Mouse (Mus musculus): ENCODE measurements around the gene Arhgap33. TPM values are rescaled to one million over a fixed set of nuclear protein-coding genes. Genes with fewer than 3 reads are reported as not detected.
A peak's percentile ranks its signal among the peaks of the same experiment; 100 is the strongest.

The Arhgap33 gene
- polyA plus RNA-seq, 1 experiment from 2014 or later, result 9.7 TPM

- Histone ChIP-seq H3K9me3 (ENCODE audit: control insufficient read depth, low read length) (no peaks in the 10 kb centered on the region), H3K27ac (replicated peaks; ENCODE audit: low read depth, low read length) (no peak overlapping the region), H3K4me1 (ENCODE audit: control insufficient read depth, insufficient read depth, low read length) (peaks cover 21% of the 10 kb centered on the region), H3K4me3 (ENCODE audit: low read depth, low read length) (peak overlapping the region; percentile 75; the same call in 1 of the 2 replicates), H3K27me3 (replicated peaks; ENCODE audit: control insufficient read depth, insufficient read depth, low read length) (no peaks in the 10 kb centered on the region), H3K36me3 (ENCODE audit: control insufficient read depth, insufficient read depth, low read length) (peaks cover 37% of the 10 kb centered on the region), H3K9ac (ENCODE audit: low read depth, low read length) (peak overlapping the region; percentile 71; the same call in 1 of the 2 replicates), H3K4me2 (ENCODE audit: low read depth, low read length) (peak overlapping the region; percentile 83)
- WGBS, result 92% methylated on average over 13 of the region's 13 CpGs
- no peak for ATAC-seq (ENCODE audit: low read depth)
- DNase-seq (ENCODE audit: low spot score), result no peak
Observed at GRCm38 (mm10) chr7:30557901-30558514, 23.1 kb upstream of the Arhgap33 start.

GRCm38 (mm10) chr7:30556894-30557536, 22.2 kb upstream of the Arhgap33 start:
- Histone ChIP-seq H3K4me2 (ENCODE audit: low read depth, low read length) (no peak overlapping the region), H3K4me1 (ENCODE audit: control insufficient read depth, insufficient read depth, low read length) (peaks cover 24% of the 10 kb centered on the region), H3K36me3 (ENCODE audit: control insufficient read depth, insufficient read depth, low read length) (peaks cover 37% of the 10 kb centered on the region), H3K27ac (replicated peaks; ENCODE audit: low read depth, low read length) (no peak overlapping the region), H3K27me3 (replicated peaks; ENCODE audit: control insufficient read depth, insufficient read depth, low read length) (no peaks in the 10 kb centered on the region), H3K9me3 (ENCODE audit: control insufficient read depth, low read length) (no peaks in the 10 kb centered on the region), H3K9ac (ENCODE audit: low read depth, low read length) (no peak overlapping the region), H3K4me3 (ENCODE audit: low read depth, low read length) (no peak overlapping the region)
- DNase-seq (ENCODE audit: low spot score) (no peak), ATAC-seq (ENCODE audit: low read depth) (no peak)
- 94% methylated on average over 18 of the region's 18 CpGs for WGBS

- H3K27ac ChIP-seq (replicated peaks; ENCODE audit: low read depth, low read length), result peak overlapping the region; percentile 98; the same call in 1 of the 2 replicates
- H3K36me3 ChIP-seq (ENCODE audit: control insufficient read depth, insufficient read depth, low read length), result peaks cover 41% of the 10 kb centered on the region
- no peaks in the 10 kb centered on the region for H3K9me3 ChIP-seq (ENCODE audit: control insufficient read depth, low read length)
- peak overlapping the region; percentile 95 for H3K4me2 ChIP-seq (ENCODE audit: low read depth, low read length)
- WGBS, result 87% methylated on average over 22 of the region's 22 CpGs
- no peak for ATAC-seq (ENCODE audit: low read depth)
- peak overlapping the region; percentile 76 for H3K9ac ChIP-seq (ENCODE audit: low read depth, low read length)
- no peaks in the 10 kb centered on the region for H3K27me3 ChIP-seq (replicated peaks; ENCODE audit: control insufficient read depth, insufficient read depth, low read length)
- H3K4me3 ChIP-seq (ENCODE audit: low read depth, low read length), result peak overlapping the region; percentile 65
- DNase-seq (ENCODE audit: low spot score), result no peak
- H3K4me1 ChIP-seq (ENCODE audit: control insufficient read depth, insufficient read depth, low read length), result peaks cover 21% of the 10 kb centered on the region
Observed at GRCm38 (mm10) chr7:30553810-30554584, 19.1 kb upstream of the Arhgap33 start.

- Histone ChIP-seq H3K27ac (replicated peaks; ENCODE audit: low read depth, low read length) (peak overlapping the region; percentile 98), H3K9me3 (ENCODE audit: control insufficient read depth, low read length) (no peaks in the 10 kb centered on the region), H3K4me1 (ENCODE audit: control insufficient read depth, insufficient read depth, low read length) (peaks cover 12% of the 10 kb centered on the region), H3K4me2 (ENCODE audit: low read depth, low read length) (peak overlapping the region; percentile 95), H3K4me3 (ENCODE audit: low read depth, low read length) (peak overlapping the region; percentile 65), H3K27me3 (replicated peaks; ENCODE audit: control insufficient read depth, insufficient read depth, low read length) (no peaks in the 10 kb centered on the region), H3K9ac (ENCODE audit: low read depth, low read length) (peak overlapping the region; percentile 76), H3K36me3 (ENCODE audit: control insufficient read depth, insufficient read depth, low read length) (peaks cover 49% of the 10 kb centered on the region)
- peak; percentile 54 for DNase-seq (ENCODE audit: low spot score)
- WGBS, result 5% methylated on average over 23 of the region's 23 CpGs
- no peak for ATAC-seq (ENCODE audit: low read depth)
Observed at GRCm38 (mm10) chr7:30553021-30553589, 18.2 kb upstream of the Arhgap33 start.

- Histone ChIP-seq H3K9ac (ENCODE audit: low read depth, low read length) (peak within 1 kb of the TSS; percentile 76), H3K4me1 (ENCODE audit: control insufficient read depth, insufficient read depth, low read length) (peaks cover 11% of the 10 kb centered on the region), H3K36me3 (ENCODE audit: control insufficient read depth, insufficient read depth, low read length) (peaks cover 49% of the 10 kb centered on the region), H3K27me3 (replicated peaks; ENCODE audit: control insufficient read depth, insufficient read depth, low read length) (no peaks in the 10 kb centered on the region), H3K4me3 (ENCODE audit: low read depth, low read length) (peak within 1 kb of the TSS; percentile 65), H3K27ac (replicated peaks; ENCODE audit: low read depth, low read length) (peak within 1 kb of the TSS; percentile 98), H3K4me2 (ENCODE audit: low read depth, low read length) (peak within 1 kb of the TSS; percentile 95), H3K9me3 (ENCODE audit: control insufficient read depth, low read length) (no peaks in the 10 kb centered on the region)
- WGBS, result under 1% methylated on average over 44 of the region's 44 CpGs
- peak; percentile 97 for ATAC-seq (ENCODE audit: low read depth)
- peak; percentile 100 for DNase-seq (ENCODE audit: low spot score)
Observed at GRCm38 (mm10) chr7:30552102-30553020, 17.5 kb upstream of the Arhgap33 start, which contains the start of the genes Hspb6 and Proser3. Hspb6 (plus strand) TSS chr7:30552178. Proser3 (minus strand) TSS chr7:30552299.

- no peaks in the 10 kb centered on the region for H3K27me3 ChIP-seq (replicated peaks; ENCODE audit: control insufficient read depth, insufficient read depth, low read length)
- peak overlapping the region; percentile 76 for H3K9ac ChIP-seq (ENCODE audit: low read depth, low read length)
- peaks cover 46% of the 10 kb centered on the region for H3K36me3 ChIP-seq (ENCODE audit: control insufficient read depth, insufficient read depth, low read length)
- peak; percentile 91 for DNase-seq (ENCODE audit: low spot score)
- WGBS, result 3% methylated on average over 10 of the region's 10 CpGs
- peak overlapping the region; percentile 98 for H3K27ac ChIP-seq (replicated peaks; ENCODE audit: low read depth, low read length)
- H3K9me3 ChIP-seq (ENCODE audit: control insufficient read depth, low read length), result no peaks in the 10 kb centered on the region
- peak; percentile 74 for ATAC-seq (ENCODE audit: low read depth)
- peak overlapping the region; percentile 95 for H3K4me2 ChIP-seq (ENCODE audit: low read depth, low read length)
- peaks cover 11% of the 10 kb centered on the region for H3K4me1 ChIP-seq (ENCODE audit: control insufficient read depth, insufficient read depth, low read length)
- peak overlapping the region; percentile 65 for H3K4me3 ChIP-seq (ENCODE audit: low read depth, low read length)
Observed at GRCm38 (mm10) chr7:30551445-30552101, 16.7 kb upstream of the Arhgap33 start.

GRCm38 (mm10) chr7:30550603-30551002, 15.7 kb upstream of the Arhgap33 start:
- WGBS, result 100% methylated on average over 1 of the region's 1 CpGs
- Histone ChIP-seq H3K27ac (replicated peaks; ENCODE audit: low read depth, low read length) (no peak overlapping the region), H3K4me3 (ENCODE audit: low read depth, low read length) (no peak overlapping the region), H3K4me1 (ENCODE audit: control insufficient read depth, insufficient read depth, low read length) (peaks cover 11% of the 10 kb centered on the region), H3K27me3 (replicated peaks; ENCODE audit: control insufficient read depth, insufficient read depth, low read length) (no peaks in the 10 kb centered on the region), H3K9ac (ENCODE audit: low read depth, low read length) (no peak overlapping the region), H3K36me3 (ENCODE audit: control insufficient read depth, insufficient read depth, low read length) (peaks cover 45% of the 10 kb centered on the region), H3K4me2 (ENCODE audit: low read depth, low read length) (no peak overlapping the region), H3K9me3 (ENCODE audit: control insufficient read depth, low read length) (no peaks in the 10 kb centered on the region)
- ATAC-seq (ENCODE audit: low read depth) (no peak), DNase-seq (ENCODE audit: low spot score) (no peak)
